Mouse (Mus musculus): ENCODE measurements at regions not wholly inside any gene's neighbourhood (a gene's known extent, or its start where the extent isn't known, plus 50 kb on each side); places are given as distances from the start of the nearest gene placed in this dataset.
A peak's percentile ranks its signal among the peaks of the same experiment; 100 is the strongest.
"Not testable (repeated sequence)": the region's sequence is repeated elsewhere in the genome, so short reads cannot be mapped to it uniquely, and the experiment has no call there.

- DNase-seq: no peak
These were observed 121.6 kb upstream of the Cst10 start for GRCm38 (mm10) chr2:149283274-149283673.

GRCm38 (mm10) chr2:149284199-149284598 is 120.7 kb upstream of the Cst10 start:
- intact Hi-C loops (cut with DNase I): no loop called here

More at GRCm38 (mm10) chr2:149283274-149283673, 121.6 kb upstream of the Cst10 start:
- intact Hi-C loops (cut with DNase I): no loop called here

GRCm38 (mm10) chr2:149296936-149297335 is 107.9 kb upstream of the Cst10 start:
- DNase-seq; intact Hi-C loops (cut with DNase I): not testable (repeated sequence)

More at GRCm38 (mm10) chr2:149284199-149284598, 120.7 kb upstream of the Cst10 start:
- DNase-seq: no peak

- intact Hi-C loops (cut with DNase I): no loop called here
- DNase-seq: no peak
These were observed 99.3 kb upstream of the Cst10 start for GRCm38 (mm10) chr2:149305553-149305952.

GRCm38 (mm10) chr2:149350239-149350811 is 54.5 kb upstream of the Cst10 start:
- intact Hi-C loops (cut with DNase I): loop anchor here (2.0 kb wide), 1 partner anchor 746 kb away; no protein-coding TSS in a partner anchor
- peak; percentile 3 to 21 for DNase-seq
